Mouse (Mus musculus): ENCODE data around the gene Gm21310. TPM values are rescaled to one million over a fixed set of nuclear protein-coding genes. Genes with fewer than 3 reads are reported as not detected.
"Not testable (repeated sequence)": the region's sequence is repeated elsewhere in the genome, so short reads cannot be mapped to it uniquely, and the experiment has no call there.

Gene Gm21310
- not detected for total RNA-seq (2021)
- long read RNA-seq = 0 reads

GRCm38 (mm10) chrY:10147083-10147482, at the start of gene Gm21310:
Gene Gm21310, minus strand, starts transcription at chrY:10147183.
- DNase-seq (ENCODE audit: low spot score in 2 of 2) = not testable (repeated sequence)

Other genes with a start within 250 kb of the Gm21310 start
- gene Gm20834, start 177.4 kb upstream of the Gm21310 start, total RNA-seq (2021) = not detected